Mouse (Mus musculus): Measurements from ENCODE around the gene Otx2. TPM values are rescaled to one million over a fixed set of nuclear protein-coding genes. Genes with fewer than 3 reads are reported as not detected.

The Otx2 gene
- polyA plus RNA-seq, 1 experiment from 2014 or later: not detected

- Histone ChIP-seq H3K4me1 (replicated peaks; ENCODE audit: control insufficient read depth, insufficient read depth, low read length) (no peaks in the 10 kb centered on the region), H3K4me2 (replicated peaks; ENCODE audit: low read depth) (no peak overlapping the region), H3K9ac (ENCODE audit: low read depth, low read length) (no peak overlapping the region), H3K27ac (ENCODE audit: low read depth, low read length) (no peak overlapping the region), H3K36me3 (ENCODE audit: control insufficient read depth, insufficient read depth) (no peaks in the 10 kb centered on the region), H3K9me3 (ENCODE audit: control insufficient read depth) (no peaks in the 10 kb centered on the region), H3K27me3 (replicated peaks; ENCODE audit: control insufficient read depth, insufficient read depth, low read length) (peaks cover 93% of the 10 kb centered on the region), H3K4me3 (ENCODE audit: low read depth, low read length) (no peak overlapping the region)
- WGBS: 16% methylated on average over 8 of the region's 8 CpGs
- no peak for ATAC-seq
- TF ChIP-seq CTCF (IDR thresholded peaks at IDR 0.05; ENCODE audit: low read depth): no peak
These were observed 12.5 kb downstream of the Otx2 start for GRCm38 (mm10) chr14:48661151-48661550.

GRCm38 (mm10) chr14:48660593-48660992, 13.0 kb downstream of the Otx2 start:
- no peak for TF ChIP-seq CTCF (IDR thresholded peaks at IDR 0.05; ENCODE audit: low read depth)
- Histone ChIP-seq H3K4me2 (replicated peaks; ENCODE audit: low read depth) (no peak overlapping the region), H3K27ac (ENCODE audit: low read depth, low read length) (no peak overlapping the region), H3K4me1 (replicated peaks; ENCODE audit: control insufficient read depth, insufficient read depth, low read length) (no peaks in the 10 kb centered on the region), H3K36me3 (ENCODE audit: control insufficient read depth, insufficient read depth) (no peaks in the 10 kb centered on the region), H3K27me3 (replicated peaks; ENCODE audit: control insufficient read depth, insufficient read depth, low read length) (peaks cover 93% of the 10 kb centered on the region), H3K9me3 (ENCODE audit: control insufficient read depth) (no peaks in the 10 kb centered on the region), H3K4me3 (ENCODE audit: low read depth, low read length) (no peak overlapping the region), H3K9ac (ENCODE audit: low read depth, low read length) (no peak overlapping the region)
- WGBS: 55% methylated on average over 4 of the region's 4 CpGs
- ATAC-seq: no peak

GRCm38 (mm10) chr14:48659661-48660060, 14.0 kb downstream of the Otx2 start:
- Histone ChIP-seq H3K27ac (ENCODE audit: low read depth, low read length) (no peak overlapping the region), H3K4me3 (ENCODE audit: low read depth, low read length) (no peak overlapping the region), H3K4me2 (replicated peaks; ENCODE audit: low read depth) (no peak overlapping the region), H3K4me1 (replicated peaks; ENCODE audit: control insufficient read depth, insufficient read depth, low read length) (no peaks in the 10 kb centered on the region), H3K9me3 (ENCODE audit: control insufficient read depth) (no peaks in the 10 kb centered on the region), H3K27me3 (replicated peaks; ENCODE audit: control insufficient read depth, insufficient read depth, low read length) (peaks cover 93% of the 10 kb centered on the region), H3K36me3 (ENCODE audit: control insufficient read depth, insufficient read depth) (no peaks in the 10 kb centered on the region), H3K9ac (ENCODE audit: low read depth, low read length) (no peak overlapping the region)
- TF ChIP-seq CTCF (IDR thresholded peaks at IDR 0.05; ENCODE audit: low read depth): no peak
- 61% methylated on average over 4 of the region's 4 CpGs for WGBS
- ATAC-seq: no peak

GRCm38 (mm10) chr14:48657241-48657640, 16.4 kb downstream of the Otx2 start:
- no peaks in the 10 kb centered on the region for H3K36me3 ChIP-seq (ENCODE audit: control insufficient read depth, insufficient read depth)
- H3K9me3 ChIP-seq (ENCODE audit: control insufficient read depth): no peaks in the 10 kb centered on the region
- no peaks in the 10 kb centered on the region for H3K4me1 ChIP-seq (replicated peaks; ENCODE audit: control insufficient read depth, insufficient read depth, low read length)
- WGBS: 64% methylated on average over 6 of the region's 6 CpGs
- no peak overlapping the region for H3K27ac ChIP-seq (ENCODE audit: low read depth, low read length)
- H3K4me3 ChIP-seq (ENCODE audit: low read depth, low read length): no peak overlapping the region
- H3K27me3 ChIP-seq (replicated peaks; ENCODE audit: control insufficient read depth, insufficient read depth, low read length): peaks cover 97% of the 10 kb centered on the region
- H3K9ac ChIP-seq (ENCODE audit: low read depth, low read length): no peak overlapping the region
- H3K4me2 ChIP-seq (replicated peaks; ENCODE audit: low read depth): no peak overlapping the region
- no peak for ATAC-seq
- TF ChIP-seq CTCF (IDR thresholded peaks at IDR 0.05; ENCODE audit: low read depth): no peak

- no peak for ATAC-seq
- H3K4me3 ChIP-seq (ENCODE audit: low read depth, low read length): no peak overlapping the region
These were observed 16.9 kb downstream of the Otx2 start for GRCm38 (mm10) chr14:48656711-48657110.

GRCm38 (mm10) chr14:48655792-48656550, 17.6 kb downstream of the Otx2 start:
- Histone ChIP-seq H3K4me1 (replicated peaks; ENCODE audit: control insufficient read depth, insufficient read depth, low read length) (no peaks in the 10 kb centered on the region), H3K27ac (ENCODE audit: low read depth, low read length) (no peak overlapping the region), H3K4me3 (ENCODE audit: low read depth, low read length) (no peak overlapping the region), H3K27me3 (replicated peaks; ENCODE audit: control insufficient read depth, insufficient read depth, low read length) (peaks cover 97% of the 10 kb centered on the region), H3K36me3 (ENCODE audit: control insufficient read depth, insufficient read depth) (no peaks in the 10 kb centered on the region), H3K9me3 (ENCODE audit: control insufficient read depth) (no peaks in the 10 kb centered on the region), H3K4me2 (replicated peaks; ENCODE audit: low read depth) (no peak overlapping the region), H3K9ac (ENCODE audit: low read depth, low read length) (no peak overlapping the region)
- ATAC-seq: no peak
- 7% methylated on average over 21 of the region's 21 CpGs for WGBS
- no peak for TF ChIP-seq CTCF (IDR thresholded peaks at IDR 0.05; ENCODE audit: low read depth)

More at GRCm38 (mm10) chr14:48656711-48657110, 16.9 kb downstream of the Otx2 start:
- no peaks in the 10 kb centered on the region for H3K9me3 ChIP-seq (ENCODE audit: control insufficient read depth)
- 47% methylated on average over 4 of the region's 4 CpGs for WGBS
- H3K27me3 ChIP-seq (replicated peaks; ENCODE audit: control insufficient read depth, insufficient read depth, low read length): peaks cover 97% of the 10 kb centered on the region
- no peaks in the 10 kb centered on the region for H3K36me3 ChIP-seq (ENCODE audit: control insufficient read depth, insufficient read depth)
- H3K4me1 ChIP-seq (replicated peaks; ENCODE audit: control insufficient read depth, insufficient read depth, low read length): no peaks in the 10 kb centered on the region
- no peak overlapping the region for H3K9ac ChIP-seq (ENCODE audit: low read depth, low read length)
- H3K27ac ChIP-seq (ENCODE audit: low read depth, low read length): no peak overlapping the region
- no peak for TF ChIP-seq CTCF (IDR thresholded peaks at IDR 0.05; ENCODE audit: low read depth)
- no peak overlapping the region for H3K4me2 ChIP-seq (replicated peaks; ENCODE audit: low read depth)
